10 mouse cellular contexts compared by ENCODE assay signal in the genomic region with DNA sequence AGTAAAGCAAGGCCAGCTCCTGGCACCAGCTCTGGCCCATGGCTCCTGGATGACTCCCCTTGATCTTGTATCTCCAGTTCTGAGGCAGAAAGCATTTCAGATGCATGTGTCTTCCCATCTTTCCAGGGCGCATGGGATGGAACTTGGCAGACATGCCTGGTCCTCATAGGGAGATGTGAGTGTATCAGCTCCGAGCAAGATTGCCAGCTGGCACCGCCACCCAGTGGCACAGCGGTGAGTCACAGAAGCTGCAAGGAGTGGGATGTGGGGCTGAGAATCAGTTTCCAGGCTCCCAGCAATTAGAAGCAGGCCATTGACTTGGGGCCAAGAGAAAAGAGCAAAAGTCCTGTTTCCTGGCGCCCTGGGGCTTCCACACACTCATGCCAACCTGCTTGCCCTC. TPM values are rescaled to one million over a fixed set of nuclear protein-coding genes. Genes with fewer than 3 reads are reported as not detected.
A peak's percentile ranks its signal among the peaks of the same experiment; 100 is the strongest.
DNase-seq lines count a peak whose midpoint lies in the region; ATAC-seq and TF ChIP-seq lines count a peak whose summit lies in the region.
"Had no signal": no experiment of that assay in that cellular context is flagged by ENCODE, and none has a peak within 500 bp of the region (broad histone marks: within the 10 kb centered on the region; RNA-seq: fewer than 3 reads in every experiment).

No protein-coding gene starts in this region.

- no peak overlapping the region for H3K4me2 ChIP-seq in hindbrain, postnatal 0 days (ENCODE audit: low read depth, low read length)
- H3K4me2 ChIP-seq: heart, embryonic 13.5 days; midbrain, embryonic 12.5 days had no signal

- DNase-seq in hindbrain, postnatal 0 days (ENCODE audit: low spot score), result peak; percentile 90
- no peak for DNase-seq in hindbrain, embryonic 10.5 days (ENCODE audit: low spot score)
- peak; percentile 56 for DNase-seq in adrenal gland, postnatal 14 days
- DNase-seq in fibroblast of lung, adult 2 months (ENCODE audit: low read depth), result peak; percentile 73
- DNase-seq in left cerebral cortex, postnatal 14 days (ENCODE audit: low spot score in 2 of 2), result peak; percentile 76 to 82
- DNase-seq in right cerebral cortex, postnatal 4 days, result peak; percentile 62
- no peak for DNase-seq in urinary bladder, postnatal 10 days (ENCODE audit: low spot score)
- no peak for DNase-seq in kidney, postnatal 25 days

- WGBS in hindbrain, postnatal 0 days, result 39% methylated on average over 5 of the region's 5 CpGs
- WGBS in hindbrain, embryonic 10.5 days, result 77% methylated on average over 5 of the region's 5 CpGs

- H3K27me3 ChIP-seq in hindbrain, postnatal 0 days (ENCODE audit: insufficient read depth, low read length), result no peaks in the 10 kb centered on the region
- H3K27me3 ChIP-seq in hindbrain, embryonic 10.5 days (ENCODE audit: insufficient read depth, poor library complexity, severe bottlenecking), result no peaks in the 10 kb centered on the region
- H3K27me3 ChIP-seq: heart, embryonic 13.5 days; midbrain, embryonic 12.5 days had no signal

- H3K9ac ChIP-seq in hindbrain, postnatal 0 days (replicated peaks; ENCODE audit: low read length), result no peak overlapping the region
- H3K9ac ChIP-seq: heart, embryonic 13.5 days; midbrain, embryonic 12.5 days had no signal

- 0 out of 2 replicates have a peak, but pooled peaks cover 5% of the 10 kb centered on the region for H3K4me1 ChIP-seq in hindbrain, postnatal 0 days (ENCODE audit: insufficient read depth, low read length)
- no peaks in the 10 kb centered on the region for H3K4me1 ChIP-seq in hindbrain, embryonic 10.5 days (replicated peaks)
- H3K4me1 ChIP-seq: heart, embryonic 13.5 days; midbrain, embryonic 12.5 days had no signal

- H3K27ac ChIP-seq in hindbrain, postnatal 0 days, result no peak overlapping the region
- H3K27ac ChIP-seq in hindbrain, embryonic 10.5 days, result no peak overlapping the region
- H3K27ac ChIP-seq: heart, embryonic 13.5 days; midbrain, embryonic 12.5 days had no signal

- ATAC-seq in hindbrain, postnatal 0 days, result peak; percentile 85

- TF ChIP-seq CTCF in hindbrain, postnatal 0 days (IDR thresholded peaks at IDR 0.05; ENCODE audit: low read depth), result peak; percentile 82

- H3K9me3 ChIP-seq in hindbrain, postnatal 0 days (ENCODE audit: low read length), result no peaks in the 10 kb centered on the region
- no peaks in the 10 kb centered on the region for H3K9me3 ChIP-seq in hindbrain, embryonic 10.5 days
- H3K9me3 ChIP-seq: heart, embryonic 13.5 days; midbrain, embryonic 12.5 days had no signal

- intact Hi-C loops in left cerebral cortex, postnatal 14 days (cut with DNase I), result no loop called here

- no peaks in the 10 kb centered on the region for H3K36me3 ChIP-seq in hindbrain, postnatal 0 days (ENCODE audit: insufficient read depth, low read length)
- no peaks in the 10 kb centered on the region for H3K36me3 ChIP-seq in hindbrain, embryonic 10.5 days
- H3K36me3 ChIP-seq: heart, embryonic 13.5 days; midbrain, embryonic 12.5 days had no signal

- H3K4me3 ChIP-seq in hindbrain, postnatal 0 days (ENCODE audit: low read length), result no peak overlapping the region
- no peak overlapping the region for H3K4me3 ChIP-seq in hindbrain, embryonic 10.5 days
- H3K4me3 ChIP-seq: heart, embryonic 13.5 days; midbrain, embryonic 12.5 days had no signal

RNA-seq across cellular contexts. Expression of a gene that starts 34.5 kb away (rescaled TPM):
- 16.0 and 18.7 TPM in 2 replicates for total RNA-seq in hindbrain, postnatal 0 days (2014; rRNA removed)
- polyA plus RNA-seq in hindbrain, postnatal 0 days (2015; fragmentation: Nextera tagmentation; extraction: Ambion mirVana), result 20.9 and 22.4 TPM in 2 replicates
- 6.3 and 7.3 TPM in 2 replicates for polyA plus RNA-seq in hindbrain, embryonic 10.5 days (2016; fragmentation: Nextera tagmentation; extraction: Ambion mirVana)
- total RNA-seq in adrenal gland, postnatal 14 days (2021), result 26.0 and 26.4 TPM in 2 replicates
- 10 to 100 TPM; 48.5 to 49.3 TPM for total RNA-seq in left cerebral cortex, postnatal 14 days (2021)

Comparison
In these comparisons a context has a peak if more than half of its experiments do, and no peak if none do; other contexts are left out.
1. DNase-seq: peak in hindbrain, postnatal 0 days (single experiment), adrenal gland, postnatal 14 days (single experiment), fibroblast of lung, adult 2 months (single experiment), left cerebral cortex, postnatal 14 days (2 of 2) and right cerebral cortex, postnatal 4 days (single experiment); none in hindbrain, embryonic 10.5 days (single experiment), urinary bladder, postnatal 10 days (single experiment) and kidney, postnatal 25 days (0 of 2).